Mouse (Mus musculus) midbrain, embryonic 13.5 days (tissue): ENCODE data around the gene Bbc3. TPM values are rescaled to one million over a fixed set of nuclear protein-coding genes. Genes with fewer than 3 reads are reported as not detected.
"Not testable (repeated sequence)": the region's sequence is repeated elsewhere in the genome, so short reads cannot be mapped to it uniquely, and the experiment has no call there.

Source experiments
- ATAC-seq: fragments of 200-750 bp; cut with Nextera tagmentation; 2 replicates; pipeline ENCODE4 v1.8.0; 2017; ENCODE audit warnings: mild to moderate bottlenecking, moderate TSS enrichment, moderate library complexity
- H3K27ac ChIP-seq: fragments of 300-500 bp; sonication (generic); 2 replicates; pipeline ENCODE4 v1.5.1; 2015; ENCODE audit warnings: inconsistent platforms, mild to moderate bottlenecking, moderate library complexity
- H3K27me3 ChIP-seq: fragments of 300-500 bp; sonication (generic); 2 replicates; pipeline ENCODE4 v1.6.1; 2015; ENCODE audit warnings: mild to moderate bottlenecking, inconsistent platforms
- H3K36me3 ChIP-seq: fragments of 300-500 bp; sonication (generic); 2 replicates; pipeline ENCODE4 v1.6.1; 2015; ENCODE audit warnings: mild to moderate bottlenecking, inconsistent platforms
- H3K4me1 ChIP-seq: fragments of 300-500 bp; sonication (generic); replicated peaks from 2 replicates; pipeline ENCODE4 v1.6.1; 2015; ENCODE audit warnings: inconsistent platforms
- H3K4me2 ChIP-seq: fragments of 300-500 bp; sonication (generic); replicated peaks from 2 replicates; pipeline ENCODE4 v1.6.1; 2015; ENCODE audit warnings: moderate library complexity, mild to moderate bottlenecking, inconsistent platforms
- H3K4me3 ChIP-seq: fragments of 300-500 bp; sonication (generic); replicated peaks from 2 replicates; pipeline ENCODE4 v1.5.1; 2015; ENCODE audit warnings: mild to moderate bottlenecking, inconsistent platforms
- H3K9ac ChIP-seq: fragments of 300-500 bp; sonication (generic); replicated peaks from 2 replicates; pipeline ENCODE4 v1.6.1; 2015; ENCODE audit warnings: mild to moderate bottlenecking, inconsistent platforms
- H3K9me3 ChIP-seq: fragments of 300-500 bp; sonication (generic); 2 replicates; pipeline ENCODE4 v1.6.1; 2016; ENCODE audit warnings: mild to moderate bottlenecking, inconsistent platforms
- WGBS: fragments of 180-500 bp; shearing (Covaris S2); methylation state at CpG from one replicate; pipeline ENCODE4 v1.1.7; 2015; 5-methylcytosine and 5-hydroxymethylcytosine counted together
- polyA plus RNA-seq: library from polyadenylated mRNA; unstranded; fragments of >200 nt; fragmentation: Nextera tagmentation; extraction: Ambion mirVana; gene quantifications from 2 replicates; pipeline ENCODE4 v1.2.1, GENCODE M21; 2015

Gene Bbc3
- polyA plus RNA-seq, 1 experiment from 2014 or later = 25.5 TPM

- H3K9ac ChIP-seq = peak overlapping the region; percentile 59
Measured at GRCm38 (mm10) chr7:16295321-16295900, 12.8 kb upstream of the Bbc3 start.

DNA sequence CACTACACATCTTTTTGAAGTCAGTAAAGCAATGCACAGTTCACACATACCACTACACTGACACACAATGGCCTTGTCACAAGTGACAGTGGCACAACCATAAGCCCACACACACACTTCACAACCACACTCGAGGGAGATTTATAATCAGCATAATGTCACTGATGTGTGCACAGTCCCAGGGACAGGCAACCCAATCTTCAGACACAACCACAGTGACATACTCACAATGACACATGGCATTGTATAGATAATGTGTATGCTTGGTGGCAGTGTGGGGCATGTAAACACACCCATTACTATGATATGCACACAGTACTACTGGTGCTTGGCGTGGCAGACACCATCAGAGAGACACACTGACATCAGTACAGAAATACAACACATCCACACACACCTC is 12.0 kb upstream of the Bbc3 start:
- Histone ChIP-seq H3K4me2 (peak overlapping the region; percentile 92), H3K36me3 (no peaks in the 10 kb centered on the region), H3K9ac (0 out of 2 replicates have a peak overlapping the region, but pooled peaks have one; percentile 39), H3K4me3 (no peak overlapping the region; the same call in 1 of the 2 replicates), H3K4me1 (peaks cover 38% of the 10 kb centered on the region), H3K27ac (no peak overlapping the region; the same call in 1 of the 2 replicates), H3K9me3 (no peaks in the 10 kb centered on the region), H3K27me3 (no peaks in the 10 kb centered on the region; the same call in 1 of the 2 replicates)
- no peak for ATAC-seq
- 50% methylated on average over 2 of the region's 2 CpGs for WGBS

More at GRCm38 (mm10) chr7:16295321-16295900, 12.8 kb upstream of the Bbc3 start:
- H3K27me3 ChIP-seq = no peaks in the 10 kb centered on the region; the same call in 1 of the 2 replicates
- peak overlapping the region; percentile 92 for H3K4me2 ChIP-seq
- no peaks in the 10 kb centered on the region for H3K36me3 ChIP-seq
- H3K27ac ChIP-seq = peak overlapping the region; percentile 74
- ATAC-seq = peak; percentile 32
- H3K4me3 ChIP-seq = peak overlapping the region; percentile 49
- WGBS = 2% methylated on average over 41 of the region's 41 CpGs
- no peaks in the 10 kb centered on the region for H3K9me3 ChIP-seq
- H3K4me1 ChIP-seq = peaks cover 38% of the 10 kb centered on the region

DNA sequence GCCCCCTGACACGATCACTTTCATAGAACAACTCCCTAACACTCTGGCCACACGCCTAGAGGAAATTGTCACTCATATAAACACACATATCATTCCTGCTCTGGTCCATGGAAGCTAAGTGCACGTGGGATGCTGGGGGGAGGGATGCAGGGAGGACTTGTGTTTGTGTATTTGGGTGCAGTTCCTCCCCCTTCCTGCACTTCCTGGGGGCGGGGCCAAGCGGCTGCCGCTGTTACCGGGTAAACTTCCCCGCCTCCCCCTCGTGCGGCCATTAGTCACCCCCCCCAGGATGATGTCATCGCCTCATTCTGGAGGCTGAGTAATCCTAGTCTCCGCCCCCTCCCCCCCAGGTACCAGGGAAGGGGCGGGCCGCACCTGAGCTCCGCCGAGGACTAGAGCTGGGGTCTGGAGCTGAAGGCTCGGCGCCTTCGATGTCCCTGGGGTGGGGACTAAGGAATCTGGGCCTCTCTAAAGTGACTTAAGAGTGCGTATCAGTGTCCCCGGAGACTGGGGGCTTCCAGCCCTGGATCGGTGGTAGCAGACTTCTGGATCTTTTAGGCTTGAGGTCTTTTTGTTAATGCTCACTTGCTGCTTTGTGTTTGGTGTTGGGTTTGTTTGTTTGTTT is 11.3 kb upstream of the Bbc3 start:
- under 1% methylated on average over 21 of the region's 22 CpGs for WGBS
- H3K27me3 ChIP-seq = no peaks in the 10 kb centered on the region; the same call in 1 of the 2 replicates
- ATAC-seq = no peak
- H3K9me3 ChIP-seq = no peaks in the 10 kb centered on the region
- H3K4me3 ChIP-seq = peak overlapping the region; percentile 32
- H3K4me1 ChIP-seq = peaks cover 38% of the 10 kb centered on the region
- H3K36me3 ChIP-seq = no peaks in the 10 kb centered on the region
- H3K27ac ChIP-seq = no peak overlapping the region; the same call in 1 of the 2 replicates
- peak overlapping the region; percentile 39 for H3K9ac ChIP-seq
- peak overlapping the region; percentile 92 for H3K4me2 ChIP-seq

DNA sequence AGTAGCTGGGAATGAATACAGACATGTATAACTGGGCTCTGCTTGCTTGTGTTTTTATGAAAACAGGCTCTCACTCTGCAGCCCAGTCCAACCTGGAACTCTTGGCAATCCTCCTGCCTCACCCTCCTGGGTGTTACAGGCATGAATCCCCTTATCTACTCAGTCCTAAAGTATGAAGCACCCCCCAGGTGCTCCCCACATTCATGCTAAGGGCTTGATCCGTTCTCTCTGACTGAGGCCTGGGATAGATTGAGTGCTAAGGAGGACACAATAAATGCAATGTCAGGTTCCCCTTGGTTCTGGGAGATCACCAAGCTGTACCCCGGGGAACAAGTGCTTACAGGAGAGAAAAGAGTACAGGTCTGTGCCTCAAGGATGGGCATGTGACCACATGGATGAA is 10.6 kb upstream of the Bbc3 start:
- no peak overlapping the region for H3K9ac ChIP-seq
- H3K27ac ChIP-seq = no peak overlapping the region
- H3K4me2 ChIP-seq = peak overlapping the region; percentile 92; the same call in 1 of the 2 replicates
- no peaks in the 10 kb centered on the region; the same call in 1 of the 2 replicates for H3K27me3 ChIP-seq
- 71% methylated on average over 2 of the region's 2 CpGs for WGBS
- peaks cover 38% of the 10 kb centered on the region for H3K4me1 ChIP-seq
- ATAC-seq = no peak
- no peaks in the 10 kb centered on the region for H3K9me3 ChIP-seq
- no peak overlapping the region for H3K4me3 ChIP-seq
- H3K36me3 ChIP-seq = no peaks in the 10 kb centered on the region

DNA sequence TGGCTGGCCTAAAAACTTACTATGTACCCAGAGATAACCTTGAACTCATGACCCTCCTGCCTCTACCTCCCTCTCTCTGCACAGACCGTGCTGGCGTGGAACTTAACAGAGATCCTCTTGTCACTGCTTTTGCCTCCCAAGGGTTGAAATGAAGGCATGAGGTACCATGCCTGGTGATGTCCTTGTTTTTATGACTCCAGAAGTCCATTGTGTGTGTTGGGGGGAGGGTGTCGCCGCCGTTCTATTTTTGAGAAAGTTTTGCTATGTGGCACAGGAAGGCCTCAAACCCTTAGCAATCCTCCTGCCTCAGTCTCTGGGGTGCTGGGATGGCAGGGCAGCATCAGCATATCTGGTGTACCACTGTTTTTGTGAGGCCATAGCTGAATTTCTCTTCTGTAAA is 9.3 kb upstream of the Bbc3 start:
- H3K27me3 ChIP-seq = no peaks in the 10 kb centered on the region; the same call in 1 of the 2 replicates
- no peaks in the 10 kb centered on the region for H3K9me3 ChIP-seq
- H3K27ac ChIP-seq = peak overlapping the region; percentile 79
- ATAC-seq = no peak
- no peaks in the 10 kb centered on the region for H3K36me3 ChIP-seq
- peak overlapping the region; percentile 85 for H3K4me2 ChIP-seq
- peak overlapping the region; percentile 66 for H3K9ac ChIP-seq
- H3K4me1 ChIP-seq = peaks cover 38% of the 10 kb centered on the region
- peak overlapping the region; percentile 50 for H3K4me3 ChIP-seq
- WGBS = 83% methylated on average over 5 of the region's 5 CpGs

DNA sequence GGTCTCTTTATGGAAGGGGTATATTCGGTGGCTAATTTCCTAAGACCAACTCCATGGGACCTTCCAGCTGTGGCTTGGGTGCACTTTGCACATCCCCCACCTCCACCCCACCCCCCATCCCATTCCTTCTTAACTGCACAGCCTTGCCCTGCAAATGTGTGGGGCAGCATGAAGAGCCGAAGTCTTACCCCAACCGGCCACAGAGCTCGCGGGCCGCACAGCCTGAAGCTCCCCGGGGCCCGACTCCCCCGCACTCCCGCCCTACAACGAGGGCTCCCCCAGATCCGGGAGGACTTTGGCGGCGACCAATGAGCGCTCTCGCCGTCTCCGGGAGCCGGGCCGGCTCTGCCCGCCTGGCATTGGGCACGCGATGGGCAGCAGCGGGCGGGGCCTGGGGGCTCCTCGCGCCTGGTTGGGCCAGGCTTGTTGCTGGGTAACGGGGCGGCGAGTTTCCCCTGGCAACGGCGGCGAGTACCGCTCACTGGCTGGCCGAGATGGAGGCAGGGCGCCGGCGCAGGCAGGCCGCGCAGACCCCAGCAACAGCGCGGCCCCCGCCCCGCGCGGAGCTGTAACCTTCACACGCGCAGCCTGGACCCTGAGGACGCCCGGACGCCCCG is 8.7 kb upstream of the Bbc3 start:
- Histone ChIP-seq H3K36me3 (no peaks in the 10 kb centered on the region), H3K27me3 (no peaks in the 10 kb centered on the region; the same call in 1 of the 2 replicates), H3K9me3 (no peaks in the 10 kb centered on the region), H3K27ac (peak overlapping the region; percentile 79), H3K4me3 (peak overlapping the region; percentile 50), H3K4me1 (peaks cover 38% of the 10 kb centered on the region), H3K4me2 (peak overlapping the region; percentile 85), H3K9ac (peak overlapping the region; percentile 66)
- under 1% methylated on average over 52 of the region's 52 CpGs for WGBS
- ATAC-seq = peak; percentile 94

GRCm38 (mm10) chr7:16307141-16307540 is 1.1 kb upstream of the Bbc3 start:
- not testable (repeated sequence) for H3K4me3 ChIP-seq, H3K27ac ChIP-seq, H3K9ac ChIP-seq, H3K4me2 ChIP-seq, H3K27me3 ChIP-seq, H3K36me3 ChIP-seq, H3K9me3 ChIP-seq, ATAC-seq
- H3K4me1 ChIP-seq = peaks cover 33% of the 10 kb centered on the region
- WGBS = 79% methylated on average over 6 of the region's 6 CpGs

DNA sequence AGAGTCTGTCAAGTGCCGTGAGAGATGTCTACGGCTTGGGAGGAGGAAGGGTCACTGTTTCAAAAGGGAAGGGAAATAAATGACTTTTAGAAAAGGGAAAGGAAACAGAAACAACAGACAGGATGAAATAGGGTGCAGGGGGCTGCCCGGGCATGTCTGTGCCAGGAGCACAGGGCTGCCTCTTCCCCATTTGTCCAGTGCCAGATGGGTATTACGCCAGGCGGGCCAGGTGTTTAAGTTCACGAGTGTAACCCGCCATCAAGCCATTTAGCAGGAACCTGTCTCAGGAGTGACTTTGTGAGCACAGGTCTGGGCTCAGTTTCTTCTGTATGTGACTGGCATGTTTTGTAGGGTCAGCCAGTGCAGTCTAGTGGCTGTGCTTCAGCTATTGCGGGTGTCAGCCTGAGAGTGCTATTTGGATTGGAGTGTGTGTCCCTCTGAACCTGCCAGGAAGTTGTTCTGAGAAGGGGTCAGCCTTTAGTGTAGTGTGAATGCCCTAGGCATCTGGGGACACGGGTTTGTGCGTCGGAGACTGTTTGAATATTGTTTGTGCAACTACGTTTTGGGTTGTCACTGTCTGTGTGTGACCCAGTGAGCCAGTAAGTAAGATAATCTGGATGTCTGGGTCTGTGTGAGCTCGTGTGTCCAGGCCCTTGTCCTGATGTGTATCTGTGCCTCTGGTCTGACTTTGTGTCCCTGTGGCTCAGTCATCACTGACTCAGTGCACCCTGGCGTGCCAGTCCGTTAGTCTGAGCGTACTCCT is 543 bp downstream of the Bbc3 start:
- Histone ChIP-seq H3K27ac (peak overlapping the region; percentile 57; the same call in 1 of the 2 replicates), H3K9me3 (no peaks in the 10 kb centered on the region), H3K4me1 (peaks cover 49% of the 10 kb centered on the region), H3K27me3 (peaks cover 6% of the 10 kb centered on the region; the same call in 1 of the 2 replicates), H3K4me3 (peak overlapping the region; percentile 72), H3K4me2 (peak overlapping the region; percentile 97), H3K9ac (peak overlapping the region; percentile 94), H3K36me3 (no peaks in the 10 kb centered on the region)
- 48% methylated on average over 16 of the region's 16 CpGs for WGBS
- no peak for ATAC-seq

DNA sequence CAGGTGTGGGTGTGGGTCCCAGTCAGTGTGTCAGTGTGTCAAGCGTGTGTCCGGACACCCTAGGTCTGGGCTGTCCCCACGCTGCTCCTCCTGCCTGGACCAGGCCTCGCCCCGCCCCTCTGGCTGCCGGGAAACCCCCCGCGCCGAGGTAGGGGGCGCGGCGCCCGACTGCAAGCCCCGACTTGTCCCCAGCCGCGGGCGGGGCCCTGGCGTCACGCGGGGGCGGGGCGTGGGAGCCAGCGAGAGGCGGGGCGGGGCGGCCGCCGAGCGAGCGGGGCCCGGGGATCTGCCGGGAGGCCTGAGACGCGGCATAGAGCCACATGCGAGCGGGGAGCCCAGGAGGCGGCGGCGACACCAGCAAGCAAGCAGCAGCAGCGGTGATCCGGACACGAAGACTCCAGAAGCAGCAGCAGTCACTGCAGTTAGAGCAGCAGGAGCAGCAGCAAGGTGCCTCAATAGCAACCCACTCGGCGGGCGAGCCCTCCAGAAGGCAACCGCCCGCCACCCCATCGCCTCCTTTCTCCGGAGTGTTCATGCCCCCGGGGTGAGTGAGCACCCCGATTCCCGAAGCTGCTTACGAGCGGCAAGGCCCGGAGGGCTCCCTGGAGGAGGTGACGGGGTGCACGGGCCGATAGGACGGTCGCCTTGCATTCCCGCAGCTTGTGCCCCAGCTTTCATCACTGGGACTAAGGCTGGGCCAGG is 1.3 kb downstream of the Bbc3 start:
- Histone ChIP-seq H3K36me3 (no peaks in the 10 kb centered on the region), H3K4me1 (peaks cover 54% of the 10 kb centered on the region), H3K27ac (peak overlapping the region; percentile 57), H3K9me3 (no peaks in the 10 kb centered on the region), H3K27me3 (peaks cover 6% of the 10 kb centered on the region; the same call in 1 of the 2 replicates), H3K4me3 (peak overlapping the region; percentile 72), H3K4me2 (peak overlapping the region; percentile 97), H3K9ac (peak overlapping the region; percentile 94)
- ATAC-seq = peak; percentile 41
- under 1% methylated on average over 59 of the region's 61 CpGs for WGBS

DNA sequence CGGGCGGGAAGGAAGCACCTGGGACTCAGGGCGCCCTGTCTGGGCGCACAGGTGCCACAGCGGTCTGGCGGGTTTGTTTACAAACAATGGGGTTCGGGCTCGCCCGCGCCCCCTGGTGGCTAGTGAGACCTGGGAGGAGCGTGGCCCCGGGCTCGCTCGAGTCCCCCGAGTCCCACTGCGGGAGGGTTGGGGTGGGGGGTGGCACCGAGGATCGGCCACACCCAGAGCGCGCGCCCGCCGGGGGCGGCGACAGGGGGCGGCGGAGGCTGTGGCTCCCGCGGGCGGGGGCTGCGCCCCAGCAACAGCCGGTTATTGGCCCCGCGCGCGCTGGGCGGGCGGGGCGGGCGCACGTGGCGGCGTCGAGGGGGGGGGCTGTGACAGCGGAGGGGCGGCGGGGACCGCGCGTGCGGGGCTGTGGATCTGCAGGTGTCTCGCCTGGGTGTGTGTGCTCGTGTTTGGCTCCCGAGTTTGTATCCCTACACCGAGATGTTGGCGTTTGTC is 1.9 kb downstream of the Bbc3 start:
- H3K9ac ChIP-seq = peak overlapping the region; percentile 94
- no peaks in the 10 kb centered on the region for H3K9me3 ChIP-seq
- H3K4me1 ChIP-seq = peaks cover 56% of the 10 kb centered on the region
- peak overlapping the region; percentile 57 for H3K27ac ChIP-seq
- H3K27me3 ChIP-seq = peaks cover 6% of the 10 kb centered on the region; the same call in 1 of the 2 replicates
- H3K4me2 ChIP-seq = peak overlapping the region; percentile 97
- H3K36me3 ChIP-seq = no peaks in the 10 kb centered on the region
- WGBS = under 1% methylated on average over 43 of the region's 56 CpGs
- no peak for ATAC-seq
- H3K4me3 ChIP-seq = peak overlapping the region; percentile 72
